Mouse (Mus musculus) bone marrow, adult 2 months (tissue): ENCODE data around the gene Dhx16. TPM values are rescaled to one million over a fixed set of nuclear protein-coding genes. Genes with fewer than 3 reads are reported as not detected.
A peak's percentile ranks its signal among the peaks of the same experiment; 100 is the strongest.

Source experiments
- H3K27ac ChIP-seq: fragments of 200-500 bp; 2 replicates; pipeline ENCODE4 v1.5.1; 2012; ENCODE audit warnings: low read depth, mild to moderate bottlenecking, control low read depth, inconsistent platforms, low read length; ENCODE audit not compliant: control insufficient read depth, poor library complexity, insufficient read depth
- H3K4me1 ChIP-seq: fragments of 200-500 bp; 2 replicates; pipeline ENCODE4 v1.6.1; 2011; ENCODE audit warnings: low read length; ENCODE audit not compliant: control insufficient read depth, insufficient read depth
- H3K4me3 ChIP-seq: fragments of 200-500 bp; replicated peaks from 2 replicates; pipeline ENCODE3; 2011; ENCODE audit warnings: mild to moderate bottlenecking, low read depth, low read length, control low read depth; ENCODE audit not compliant: control insufficient read depth
- CTCF ChIP-seq: fragments of 200-500 bp; IDR thresholded peaks from 2 replicates; pipeline ENCODE4 v1.5.1; 2011; ENCODE audit warnings: low read length, control low read depth; ENCODE audit not compliant: control insufficient read depth, insufficient read depth
- POLR2A ChIP-seq: fragments of 200-500 bp; IDR thresholded peaks from 2 replicates; pipeline ENCODE4 v1.6.1; 2011; ENCODE audit warnings: low read depth, mild to moderate bottlenecking, control low read depth, low read length, borderline replicate concordance; ENCODE audit not compliant: control insufficient read depth
- WGBS: fragments of 180-500 bp; shearing (Covaris S2); methylation state at CpG from one replicate; pipeline ENCODE4 v1.1.7; 2018; 5-methylcytosine and 5-hydroxymethylcytosine counted together
- polyA plus RNA-seq: library from polyadenylated mRNA; stranded (reverse); fragments of >200 nt; gene quantifications from 2 replicates; pipeline ENCODE4 v1.2.4, GENCODE M21; 2011; ENCODE audit warnings: low replicate concordance; ENCODE audit not compliant: missing spikeins, insufficient read depth, insufficient read length

Dhx16 gene
- polyA plus RNA-seq, result 119 and 234 TPM in 2 replicates

DNA sequence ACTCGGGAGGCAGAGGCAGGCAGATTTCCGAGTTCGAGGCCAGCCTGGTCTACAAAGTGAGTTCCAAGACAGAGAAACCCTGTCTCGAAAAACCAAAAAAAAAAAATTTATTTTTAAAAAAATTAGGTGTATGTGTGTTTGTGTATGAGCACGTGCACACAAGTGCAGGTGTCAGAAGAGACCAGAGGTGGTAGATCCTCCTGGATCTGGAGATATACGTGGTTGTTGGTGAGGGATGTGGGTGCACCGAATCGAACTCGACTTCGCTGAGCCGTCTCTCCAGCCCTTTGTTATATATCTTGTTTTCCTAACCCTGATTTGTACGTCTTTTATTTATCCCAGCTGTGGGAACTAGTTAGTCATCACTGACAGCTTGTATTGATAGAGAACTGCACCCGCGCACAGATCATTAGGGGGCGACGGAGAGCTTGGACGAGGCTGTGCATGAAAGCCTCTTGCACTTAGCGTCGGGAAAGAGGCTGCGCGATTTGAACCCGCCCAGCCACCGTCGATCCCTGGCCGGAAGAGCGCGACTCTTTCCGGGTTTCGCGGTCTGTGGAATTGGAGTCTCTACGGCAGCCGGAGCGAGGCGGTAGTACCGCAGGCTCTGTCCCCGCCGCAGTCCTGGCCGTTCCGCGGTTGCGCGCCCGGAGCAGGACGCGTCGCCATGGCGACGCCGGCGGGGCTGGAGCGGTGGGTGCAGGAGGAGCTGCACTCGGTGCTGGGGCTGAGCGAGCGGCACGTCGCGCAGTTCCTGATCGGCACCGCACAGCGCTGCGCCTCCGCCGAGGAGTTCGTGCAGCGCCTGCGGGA is at the start of gene Dhx16:
Dhx16 (plus strand) TSS at position 575 of the 813 bp plus-strand sequence.
- Histone ChIP-seq H3K4me1 (peaks cover 2% of the 10 kb centered on the region; the same call in 1 of the 2 replicates), H3K27ac (peak within 1 kb of the TSS; percentile 91), H3K4me3 (peak within 1 kb of the TSS; percentile 90)
- TF ChIP-seq POLR2A (peak; percentile 75; the same call in 1 of the 2 replicates), CTCF (peak; percentile 89)
- WGBS, result 6% methylated on average over 66 of the region's 66 CpGs

DNA sequence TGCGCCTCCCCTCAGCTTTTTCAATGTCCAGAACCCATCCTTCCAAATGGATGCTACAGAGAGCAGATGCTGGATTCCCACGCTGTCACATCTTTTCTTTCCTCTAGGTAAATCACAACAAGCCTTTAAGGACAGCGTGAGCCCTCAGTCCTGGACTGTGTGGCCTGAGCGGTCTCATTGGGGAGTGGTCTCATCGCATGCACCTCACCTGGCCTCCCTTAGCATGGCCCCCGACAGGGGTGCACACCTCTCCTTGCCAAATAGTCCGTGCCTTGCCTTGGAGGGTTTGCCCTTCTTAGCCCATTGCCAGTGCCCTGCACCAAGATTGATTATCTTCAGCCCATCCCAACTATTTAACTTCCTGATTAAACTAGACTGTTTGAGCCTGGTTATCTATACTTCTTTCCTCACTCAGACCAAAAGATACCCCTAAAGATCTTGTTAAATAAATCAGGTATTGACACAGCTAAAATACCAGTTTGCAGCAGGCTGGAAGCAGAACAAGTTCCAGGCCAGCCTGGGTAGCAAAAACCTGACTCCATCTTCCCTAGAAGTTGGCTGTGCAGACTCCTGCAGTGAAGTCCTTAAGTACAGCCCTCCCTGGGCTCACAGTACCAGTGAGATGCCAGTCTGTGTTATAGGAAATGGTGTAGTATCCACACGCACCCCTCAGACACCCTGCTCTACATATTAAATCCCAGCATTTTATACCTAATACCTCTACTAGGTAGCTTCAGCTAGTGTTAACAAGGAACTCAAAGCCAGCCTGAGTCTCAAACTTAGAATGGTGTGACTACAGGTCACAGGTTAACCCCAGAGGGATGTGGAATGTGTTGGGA is 47.0 kb upstream of the Dhx16 start:
- TF ChIP-seq CTCF (no peak), POLR2A (no peak)
- 79% methylated on average over 8 of the region's 8 CpGs for WGBS
- Histone ChIP-seq H3K4me3 (no peak overlapping the region), H3K4me1 (peaks cover 6% of the 10 kb centered on the region; the same call in 1 of the 2 replicates), H3K27ac (no peak overlapping the region)

- no peak overlapping the region for H3K27ac ChIP-seq
- no peak overlapping the region for H3K4me3 ChIP-seq
- H3K4me1 ChIP-seq, result peaks cover 6% of the 10 kb centered on the region; the same call in 1 of the 2 replicates
- WGBS, result 34% methylated on average over 5 of the region's 5 CpGs
- TF ChIP-seq CTCF (no peak), POLR2A (no peak)
Measured at GRCm38 (mm10) chr17:35833239-35833751, 46.3 kb upstream of the Dhx16 start.

GRCm38 (mm10) chr17:35833894-35834293 is 45.7 kb upstream of the Dhx16 start:
- Histone ChIP-seq H3K4me1 (peaks cover 6% of the 10 kb centered on the region; the same call in 1 of the 2 replicates), H3K27ac (no peak overlapping the region), H3K4me3 (no peak overlapping the region)
- 55% methylated on average over 5 of the region's 5 CpGs for WGBS
- no peak for TF ChIP-seq CTCF
- TF ChIP-seq POLR2A, result no peak

- Histone ChIP-seq H3K27ac (no peak overlapping the region), H3K4me1 (peaks cover 4% of the 10 kb centered on the region; the same call in 1 of the 2 replicates), H3K4me3 (peak overlapping the region; percentile 29)
- WGBS, result 69% methylated on average over 26 of the region's 26 CpGs
- TF ChIP-seq CTCF, result no peak
- TF ChIP-seq POLR2A, result no peak
Measured at GRCm38 (mm10) chr17:35834696-35835422, 44.8 kb upstream of the Dhx16 start.

DNA sequence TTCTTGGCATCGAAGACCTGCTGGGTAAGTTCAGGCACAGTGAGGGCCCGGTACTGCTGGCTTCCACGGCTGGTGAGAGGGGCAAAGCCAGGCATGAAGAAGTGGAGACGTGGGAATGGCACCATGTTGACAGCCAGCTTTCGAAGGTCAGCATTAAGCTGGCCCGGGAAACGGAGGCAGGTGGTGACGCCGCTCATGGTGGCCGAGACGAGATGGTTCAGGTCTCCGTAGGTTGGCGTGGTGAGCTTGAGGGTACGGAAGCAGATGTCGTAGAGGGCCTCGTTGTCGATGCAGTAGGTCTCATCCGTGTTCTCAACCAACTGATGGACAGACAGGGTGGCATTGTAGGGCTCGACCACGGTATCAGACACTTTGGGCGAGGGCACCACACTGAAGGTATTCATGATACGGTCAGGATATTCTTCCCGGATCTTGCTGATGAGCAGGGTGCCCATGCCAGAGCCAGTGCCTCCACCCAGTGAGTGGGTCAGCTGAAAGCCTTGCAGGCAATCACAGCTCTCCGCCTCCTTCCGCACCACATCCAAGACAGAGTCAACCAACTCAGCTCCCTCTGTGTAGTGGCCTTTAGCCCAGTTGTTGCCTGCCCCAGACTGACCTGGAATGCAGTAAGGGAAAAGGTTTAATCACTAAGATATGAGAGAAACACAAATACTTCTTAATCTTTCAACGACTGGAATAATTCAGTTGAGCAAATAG is 44.0 kb upstream of the Dhx16 start:
- no peak for TF ChIP-seq POLR2A
- TF ChIP-seq CTCF, result no peak

More for the DNA sequence above, 44.0 kb upstream of the Dhx16 start:
- Histone ChIP-seq H3K27ac (no peak overlapping the region), H3K4me3 (peak overlapping the region; percentile 25), H3K4me1 (peaks cover 4% of the 10 kb centered on the region; the same call in 1 of the 2 replicates)
- WGBS, result 76% methylated on average over 26 of the region's 26 CpGs
